Mouse (Mus musculus): ENCODE results near the gene Lepr. TPM values are rescaled to one million over a fixed set of nuclear protein-coding genes. Genes with fewer than 3 reads are reported as not detected.
"Not testable (repeated sequence)": the region's sequence is repeated elsewhere in the genome, so short reads cannot be mapped to it uniquely, and the experiment has no call there.

Gene Lepr
- polyA plus RNA-seq, 1 experiment, result 1.8 TPM

DNA sequence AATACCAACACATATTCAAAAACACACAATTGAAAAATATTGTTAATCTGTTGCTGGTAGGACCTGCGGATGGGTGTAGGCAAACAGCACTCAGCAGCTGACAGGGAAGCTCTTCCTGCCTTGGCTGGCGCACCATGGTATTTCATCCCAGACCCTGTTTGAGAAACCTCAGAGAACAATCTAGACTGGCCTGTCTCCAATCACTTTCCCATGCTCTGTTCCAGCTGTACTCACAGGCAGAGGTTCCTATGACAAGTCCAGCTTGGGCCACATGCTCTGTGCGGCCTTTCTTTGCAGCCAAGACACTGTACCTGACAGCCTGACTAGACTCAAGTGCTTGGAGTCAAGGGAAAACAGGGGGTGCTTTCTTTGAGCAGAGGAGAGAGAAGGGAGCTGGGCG lies 6.1 kb upstream of the Lepr start:
- TF ChIP-seq POLR2A (IDR thresholded peaks at IDR 0.05; ENCODE audit: extremely low read depth, insufficient read depth, low read length) (no peak), CTCF (IDR thresholded peaks at IDR 0.05; ENCODE audit: extremely low read depth, insufficient read depth, low read length) (no peak)
- no peaks in the 10 kb centered on the region for H3K4me1 ChIP-seq (ENCODE audit: control insufficient read depth, insufficient read depth, low read length)

DNA sequence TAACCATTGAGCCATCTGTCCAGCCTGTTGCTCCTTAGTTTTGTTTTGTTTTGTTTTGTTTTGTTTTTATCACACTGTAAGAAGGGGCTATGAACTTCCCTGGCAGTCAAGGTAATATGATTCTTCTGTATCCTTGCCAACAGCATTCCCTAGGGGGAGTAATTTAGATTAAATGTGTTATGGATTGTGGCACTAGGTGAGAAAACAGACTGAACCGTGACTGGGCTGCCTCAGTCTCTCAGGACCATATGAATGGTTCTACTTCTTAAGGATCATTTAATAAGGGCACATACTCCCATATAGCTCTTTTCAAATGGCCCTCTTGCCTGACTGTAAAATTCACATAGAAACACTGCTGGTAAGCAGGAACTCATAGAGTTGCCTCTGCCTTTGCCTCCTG lies 4.6 kb upstream of the Lepr start:
- TF ChIP-seq POLR2A (IDR thresholded peaks at IDR 0.05; ENCODE audit: extremely low read depth, insufficient read depth, low read length) (no peak), CTCF (IDR thresholded peaks at IDR 0.05; ENCODE audit: extremely low read depth, insufficient read depth, low read length) (no peak)
- H3K4me3 ChIP-seq (ENCODE audit: insufficient read depth, low read length), result no peak overlapping the region
- no peaks in the 10 kb centered on the region for H3K4me1 ChIP-seq (ENCODE audit: control insufficient read depth, insufficient read depth, low read length)
- no peak overlapping the region for H3K27ac ChIP-seq (ENCODE audit: insufficient read depth, low read length)

More for the DNA sequence above, 6.1 kb upstream of the Lepr start:
- no peak overlapping the region for H3K27ac ChIP-seq (ENCODE audit: insufficient read depth, low read length)
- no peak overlapping the region for H3K4me3 ChIP-seq (ENCODE audit: insufficient read depth, low read length)

DNA sequence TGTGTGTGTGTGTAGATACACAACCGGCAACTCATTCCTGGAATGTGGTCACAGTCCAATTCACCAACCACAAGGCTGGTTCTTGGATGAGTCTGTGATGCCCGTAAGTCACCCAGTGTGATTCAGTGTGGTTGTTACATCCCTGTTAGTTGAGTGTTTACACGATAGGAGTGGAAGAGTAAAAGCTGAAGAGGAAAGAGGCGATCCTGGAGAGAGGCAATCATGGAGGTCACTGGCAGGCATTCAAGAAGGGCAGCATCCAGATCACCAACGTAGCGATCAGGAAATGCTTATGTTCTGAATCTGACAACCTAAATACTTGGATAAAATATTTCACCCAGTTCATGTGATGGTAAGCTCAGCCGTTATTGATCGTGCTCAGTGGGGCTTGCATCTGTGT lies 1.9 kb upstream of the Lepr start:
- H3K4me3 ChIP-seq (ENCODE audit: insufficient read depth, low read length), result no peak overlapping the region
- TF ChIP-seq POLR2A (IDR thresholded peaks at IDR 0.05; ENCODE audit: extremely low read depth, insufficient read depth, low read length) (no peak), CTCF (IDR thresholded peaks at IDR 0.05; ENCODE audit: extremely low read depth, insufficient read depth, low read length) (no peak)
- H3K4me1 ChIP-seq (ENCODE audit: control insufficient read depth, insufficient read depth, low read length), result no peaks in the 10 kb centered on the region
- H3K27ac ChIP-seq (ENCODE audit: insufficient read depth, low read length), result no peak overlapping the region

DNA sequence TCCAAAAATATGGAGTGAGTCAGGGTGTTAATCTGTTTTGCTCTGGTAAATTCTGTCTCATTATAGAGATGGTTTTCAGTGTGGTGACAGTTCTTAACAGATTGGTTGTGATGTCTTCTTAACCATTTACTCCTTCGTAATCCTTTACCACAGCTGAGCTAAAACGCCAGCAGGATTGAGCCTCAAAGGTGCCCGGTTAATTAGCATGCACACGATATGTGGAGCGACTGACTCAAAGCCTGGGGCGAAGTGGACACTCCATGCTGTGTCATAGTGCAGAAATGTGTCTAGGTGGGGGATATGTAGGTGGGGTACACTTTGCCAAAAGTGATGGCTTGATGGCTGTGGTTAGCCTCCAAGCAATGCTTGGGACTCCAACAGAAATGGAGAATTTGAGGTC lies 1.4 kb upstream of the Lepr start:
- no peaks in the 10 kb centered on the region for H3K4me1 ChIP-seq (ENCODE audit: control insufficient read depth, insufficient read depth, low read length)
- H3K27ac ChIP-seq (ENCODE audit: insufficient read depth, low read length), result no peak overlapping the region
- TF ChIP-seq POLR2A (IDR thresholded peaks at IDR 0.05; ENCODE audit: extremely low read depth, insufficient read depth, low read length), result no peak
- no peak for TF ChIP-seq CTCF (IDR thresholded peaks at IDR 0.05; ENCODE audit: extremely low read depth, insufficient read depth, low read length)
- H3K4me3 ChIP-seq (ENCODE audit: insufficient read depth, low read length), result no peak overlapping the region

DNA sequence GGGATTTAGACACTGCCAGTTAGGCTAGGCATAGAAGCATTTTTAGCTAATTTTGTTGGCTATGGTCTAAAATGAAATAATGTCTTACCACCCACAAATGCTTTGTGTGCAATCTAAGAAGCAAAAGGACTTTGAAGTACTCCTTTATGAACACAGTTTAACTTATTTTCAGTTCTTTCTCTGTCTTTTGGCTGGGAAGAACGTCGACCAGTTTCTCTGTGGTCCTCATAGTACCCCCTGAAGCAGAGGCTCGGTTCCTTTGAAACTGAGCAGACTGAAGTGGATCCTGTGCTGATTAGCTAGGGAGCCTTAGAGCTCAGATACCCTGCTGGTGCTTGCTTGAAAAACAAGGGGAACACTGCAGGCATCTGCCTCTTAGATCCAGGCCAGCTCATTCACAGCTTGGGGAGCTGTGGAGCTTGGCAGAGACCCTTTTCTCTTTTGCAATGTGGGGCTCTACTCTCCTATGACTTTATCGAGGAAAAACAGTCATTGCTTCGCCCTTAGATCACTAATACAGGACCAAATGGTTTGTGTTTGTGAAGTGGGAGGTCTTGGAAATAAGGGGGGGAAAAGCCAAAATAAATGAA lies 1.9 kb downstream of the Lepr start:
- Histone ChIP-seq H3K4me3 (ENCODE audit: insufficient read depth, low read length) (no peak overlapping the region), H3K27ac (ENCODE audit: insufficient read depth, low read length) (no peak overlapping the region), H3K4me1 (ENCODE audit: control insufficient read depth, insufficient read depth, low read length) (no peaks in the 10 kb centered on the region)
- TF ChIP-seq POLR2A (IDR thresholded peaks at IDR 0.05; ENCODE audit: extremely low read depth, insufficient read depth, low read length), result no peak
- no peak for TF ChIP-seq CTCF (IDR thresholded peaks at IDR 0.05; ENCODE audit: extremely low read depth, insufficient read depth, low read length)

DNA sequence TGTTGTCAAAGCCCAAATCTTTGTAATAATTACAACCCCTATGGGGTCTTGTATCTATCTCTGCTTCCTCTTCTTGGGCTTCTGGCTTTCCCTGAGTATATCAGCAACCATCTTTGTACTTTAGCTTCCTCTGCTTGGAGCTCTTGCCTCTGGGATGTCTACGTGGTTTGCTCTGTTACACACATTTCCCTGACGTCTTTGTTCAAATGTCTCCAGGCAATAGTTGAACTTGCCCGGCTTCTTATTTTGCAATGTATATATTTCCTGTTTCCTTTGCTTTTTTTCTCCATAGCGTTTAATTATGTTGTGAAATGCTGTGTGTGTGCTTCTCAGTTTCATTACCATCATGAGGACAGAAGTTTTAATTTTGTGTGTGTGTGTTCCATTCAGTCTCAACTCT lies 4.5 kb downstream of the Lepr start:
- H3K4me3 ChIP-seq (ENCODE audit: insufficient read depth, low read length), result no peak overlapping the region
- no peak overlapping the region for H3K27ac ChIP-seq (ENCODE audit: insufficient read depth, low read length)
- no peaks in the 10 kb centered on the region for H3K4me1 ChIP-seq (ENCODE audit: control insufficient read depth, insufficient read depth, low read length)
- no peak for TF ChIP-seq POLR2A (IDR thresholded peaks at IDR 0.05; ENCODE audit: extremely low read depth, insufficient read depth, low read length)

DNA sequence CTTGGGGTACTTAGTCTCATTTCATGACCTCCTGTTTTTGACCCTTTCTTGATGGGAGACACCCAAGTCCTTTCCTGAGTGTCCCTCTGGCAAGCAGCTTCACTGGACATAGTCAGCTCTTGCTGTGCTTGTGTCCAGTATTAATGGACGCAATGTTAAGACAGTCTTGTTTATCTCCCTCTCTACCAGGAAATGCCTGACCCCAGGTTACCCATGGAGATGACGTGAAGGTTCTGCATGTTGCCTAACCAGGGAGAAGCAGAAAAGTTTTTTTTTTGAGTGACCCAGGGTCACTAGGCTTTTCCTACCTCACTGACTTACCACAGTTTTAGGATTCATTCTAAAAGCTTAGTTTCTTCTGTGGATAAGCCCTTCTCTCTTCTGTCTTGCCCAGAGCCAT lies 24.8 kb downstream of the Lepr start:
- TF ChIP-seq CTCF (IDR thresholded peaks at IDR 0.05; ENCODE audit: extremely low read depth, insufficient read depth, low read length) (no peak), POLR2A (IDR thresholded peaks at IDR 0.05; ENCODE audit: extremely low read depth, insufficient read depth, low read length) (no peak)
- Histone ChIP-seq H3K27ac (ENCODE audit: insufficient read depth, low read length) (no peak overlapping the region), H3K4me3 (ENCODE audit: insufficient read depth, low read length) (no peak overlapping the region), H3K4me1 (ENCODE audit: control insufficient read depth, insufficient read depth, low read length) (no peaks in the 10 kb centered on the region)

DNA sequence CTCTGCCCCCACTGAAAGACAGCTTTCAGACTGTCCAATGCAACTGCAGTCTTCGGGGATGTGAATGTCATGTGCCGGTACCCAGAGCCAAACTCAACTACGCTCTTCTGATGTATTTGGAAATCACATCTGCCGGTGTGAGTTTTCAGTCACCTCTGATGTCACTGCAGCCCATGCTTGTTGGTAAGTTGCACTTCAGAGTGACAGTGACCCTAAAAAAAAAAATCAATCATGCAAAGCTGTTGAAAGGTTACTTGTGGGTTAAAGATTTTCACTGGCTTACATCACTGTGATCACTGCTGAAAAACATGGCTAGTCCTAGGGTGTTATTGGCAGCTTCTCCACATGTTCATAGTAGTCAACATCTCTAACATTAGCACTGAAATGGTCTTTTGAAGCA lies 28.3 kb downstream of the Lepr start:
- no peak overlapping the region for H3K27ac ChIP-seq (ENCODE audit: insufficient read depth, low read length)
- no peak overlapping the region for H3K4me3 ChIP-seq (ENCODE audit: insufficient read depth, low read length)
- H3K4me1 ChIP-seq (ENCODE audit: control insufficient read depth, insufficient read depth, low read length), result no peaks in the 10 kb centered on the region
- TF ChIP-seq POLR2A (IDR thresholded peaks at IDR 0.05; ENCODE audit: extremely low read depth, insufficient read depth, low read length), result no peak
- TF ChIP-seq CTCF (IDR thresholded peaks at IDR 0.05; ENCODE audit: extremely low read depth, insufficient read depth, low read length), result no peak

DNA sequence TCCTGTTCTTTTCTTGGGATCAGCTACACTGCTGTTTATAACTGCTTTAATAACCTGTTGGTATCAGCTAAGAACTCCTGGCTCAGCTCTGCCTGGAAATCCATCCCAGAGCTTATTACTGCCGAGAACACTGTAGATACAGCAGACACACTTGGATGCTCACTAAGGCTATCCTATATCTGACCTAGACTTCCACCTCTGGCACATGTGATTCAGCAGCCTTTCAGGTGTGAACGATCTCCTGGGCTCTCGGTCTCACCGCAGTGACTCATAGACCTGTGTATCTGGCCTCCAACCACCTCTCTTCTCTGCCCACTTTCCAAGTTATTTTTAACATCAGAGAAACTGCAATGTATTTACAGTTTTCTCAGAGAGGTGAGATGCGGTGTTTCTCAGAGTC lies 43.3 kb downstream of the Lepr start:
- no peaks in the 10 kb centered on the region for H3K4me1 ChIP-seq (ENCODE audit: control insufficient read depth, insufficient read depth, low read length)
- TF ChIP-seq CTCF (IDR thresholded peaks at IDR 0.05; ENCODE audit: extremely low read depth, insufficient read depth, low read length), result no peak
- TF ChIP-seq POLR2A (IDR thresholded peaks at IDR 0.05; ENCODE audit: extremely low read depth, insufficient read depth, low read length), result no peak
- H3K27ac ChIP-seq (ENCODE audit: insufficient read depth, low read length), result no peak overlapping the region
- H3K4me3 ChIP-seq (ENCODE audit: insufficient read depth, low read length), result no peak overlapping the region

DNA sequence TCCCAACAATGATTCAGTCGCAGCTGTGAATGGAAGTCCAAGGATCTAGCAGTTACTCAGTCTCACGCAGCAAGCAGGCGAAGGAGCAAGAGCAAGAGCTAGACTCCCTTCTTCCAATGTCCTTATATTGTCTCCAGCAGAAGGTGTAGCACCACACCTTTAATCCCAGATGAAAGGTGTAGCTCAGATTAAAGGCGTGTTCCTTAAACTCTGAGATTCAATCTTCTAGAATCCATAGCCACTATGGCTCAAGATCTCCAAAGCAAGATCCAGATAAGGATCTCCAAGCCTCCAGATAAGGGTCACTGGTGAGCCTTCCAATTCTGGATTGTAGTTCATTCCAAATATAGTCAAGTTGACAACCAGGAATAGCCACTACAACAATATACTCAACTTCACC lies 126.7 kb downstream of the Lepr start, which contains the start of gene B020004J07Rik:
B020004J07Rik (minus strand) TSS at position 101 of the 400 bp plus-strand sequence.
- not testable (repeated sequence) for H3K27ac ChIP-seq (ENCODE audit: insufficient read depth, low read length); H3K4me3 ChIP-seq (ENCODE audit: insufficient read depth, low read length); H3K4me1 ChIP-seq (ENCODE audit: control insufficient read depth, insufficient read depth, low read length)

DNA sequence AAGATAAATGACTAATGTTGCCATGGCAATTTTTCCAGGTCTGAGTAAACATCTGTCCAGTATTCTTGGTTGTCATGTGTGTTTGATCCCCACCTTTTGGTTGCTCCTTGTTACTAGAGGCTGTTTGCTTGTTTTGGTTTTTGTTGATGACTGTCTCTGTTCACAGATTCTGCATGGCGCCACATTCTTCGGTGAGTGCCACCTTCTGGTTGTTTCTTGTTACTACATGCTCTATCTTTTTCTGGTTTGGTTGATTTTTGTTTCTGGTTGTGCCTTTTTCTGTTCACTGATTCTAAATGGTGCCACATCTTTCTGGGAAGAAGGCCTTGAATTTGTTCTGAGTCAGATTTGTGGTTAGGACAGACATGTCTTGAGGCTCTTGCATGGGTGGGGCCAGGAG lies 133.7 kb downstream of the Lepr start:
- Histone ChIP-seq H3K27ac (ENCODE audit: insufficient read depth, low read length) (no peak overlapping the region), H3K4me1 (ENCODE audit: control insufficient read depth, insufficient read depth, low read length) (no peaks in the 10 kb centered on the region), H3K4me3 (ENCODE audit: insufficient read depth, low read length) (no peak overlapping the region)
- TF ChIP-seq CTCF (IDR thresholded peaks at IDR 0.05; ENCODE audit: extremely low read depth, insufficient read depth, low read length) (no peak), POLR2A (IDR thresholded peaks at IDR 0.05; ENCODE audit: extremely low read depth, insufficient read depth, low read length) (no peak)

All from cortical plate, adult 2 months (tissue).